Mouse (Mus musculus) T-helper 2 cell (primary cell): ENCODE data around the gene Gm3264.
"Not testable (repeated sequence)": the region's sequence is repeated elsewhere in the genome, so short reads cannot be mapped to it uniquely, and the experiment has no call there.

Experiments used
- in situ Hi-C: fragments of 300-600 bp; cut with MboI, MseI; formaldehyde crosslinking; loops from one replicate; pipeline ENCODE4 v1.15.1; 2025; ENCODE audit warnings: high pct_unique_total_duplicates

The Gm3264 gene

DNA sequence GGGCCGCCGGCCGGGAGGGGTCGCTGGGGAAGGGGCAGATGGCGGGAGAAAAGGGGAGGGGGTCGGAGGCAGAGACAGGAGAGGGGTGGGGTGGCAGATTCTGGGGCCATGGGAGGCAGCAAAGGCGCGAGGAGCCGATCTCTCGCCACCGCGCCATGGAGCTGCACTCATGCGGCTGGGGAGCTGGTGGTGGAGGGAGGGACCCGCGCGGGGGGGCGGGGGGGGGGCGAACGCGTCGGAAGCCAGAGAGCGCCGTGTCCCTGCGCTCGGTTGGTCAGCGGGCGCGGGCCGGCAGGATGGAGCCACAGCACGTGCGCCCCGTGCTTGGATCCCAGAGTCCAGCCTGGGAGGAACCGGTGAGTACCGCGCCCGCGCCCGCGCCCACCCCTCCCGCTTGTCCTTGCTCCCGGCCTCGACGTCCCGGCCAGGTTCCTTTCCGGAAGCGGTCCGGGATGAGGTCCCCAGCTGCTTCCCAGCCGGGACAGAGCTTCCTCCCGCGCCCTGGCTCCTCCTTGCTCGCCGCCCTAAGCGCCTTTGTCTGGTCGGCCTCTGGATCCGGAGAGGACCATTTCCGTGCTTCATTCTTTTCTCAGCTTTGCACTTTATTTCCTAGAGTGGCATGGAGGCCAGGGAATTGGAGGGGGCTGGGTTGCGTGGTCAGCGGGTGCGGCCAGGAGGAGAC, at the start of gene Gm3264:
TSS of gene Gm3264 (plus strand) at position 278 of the 682 bp plus-strand sequence.
- in situ Hi-C loops, result not testable (repeated sequence)

DNA sequence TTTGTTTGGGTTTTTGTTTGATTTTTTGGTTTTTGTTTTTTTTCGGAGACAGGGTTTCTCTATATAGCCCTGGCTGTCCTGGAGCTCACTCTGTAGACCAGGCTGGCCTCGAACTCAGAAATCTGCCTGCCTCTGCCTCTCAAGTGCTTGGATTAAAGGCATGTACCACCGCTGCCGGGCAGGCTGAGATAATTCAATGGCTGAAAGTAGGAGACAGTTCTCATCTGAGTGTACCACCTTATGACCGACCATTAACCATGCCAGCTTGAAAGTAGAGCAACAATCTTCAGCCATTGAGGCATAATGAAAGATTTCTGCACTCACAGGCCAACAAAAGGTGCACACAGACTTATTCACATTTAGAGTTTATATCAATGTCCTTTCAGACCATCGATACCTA, 49.0 kb upstream of the Gm3264 start:
- in situ Hi-C loops, result loop anchor here (5.0 to 25.0 kb wide), 2 partner anchors 419 to 1666 kb away; partner anchors contain the start of gene Gm3159

DNA sequence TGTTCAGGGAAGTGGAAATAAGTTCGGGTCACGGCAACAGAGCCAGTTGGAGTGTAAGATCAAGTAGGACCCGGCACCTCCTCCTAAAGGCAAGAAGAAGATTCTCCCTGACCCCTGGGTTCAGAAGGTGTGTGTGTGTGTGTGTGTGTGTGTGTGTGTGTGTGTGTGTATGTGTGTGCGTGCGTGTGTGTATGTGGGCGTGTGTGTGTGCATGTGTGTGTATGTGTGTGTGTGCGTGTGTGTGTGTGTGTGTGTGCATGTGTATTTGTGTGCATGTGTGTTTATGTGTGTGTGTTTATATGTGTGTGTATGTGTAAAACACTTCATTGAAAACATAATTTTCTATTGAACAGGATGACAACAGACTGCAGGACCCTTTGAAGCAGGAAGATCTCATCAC, 33.4 kb upstream of the Gm3264 start:
- in situ Hi-C loops, result loop anchor here (25.0 kb wide), 1 partner anchor 435 kb away; the partner anchor contains the start of gene Gm3159

DNA sequence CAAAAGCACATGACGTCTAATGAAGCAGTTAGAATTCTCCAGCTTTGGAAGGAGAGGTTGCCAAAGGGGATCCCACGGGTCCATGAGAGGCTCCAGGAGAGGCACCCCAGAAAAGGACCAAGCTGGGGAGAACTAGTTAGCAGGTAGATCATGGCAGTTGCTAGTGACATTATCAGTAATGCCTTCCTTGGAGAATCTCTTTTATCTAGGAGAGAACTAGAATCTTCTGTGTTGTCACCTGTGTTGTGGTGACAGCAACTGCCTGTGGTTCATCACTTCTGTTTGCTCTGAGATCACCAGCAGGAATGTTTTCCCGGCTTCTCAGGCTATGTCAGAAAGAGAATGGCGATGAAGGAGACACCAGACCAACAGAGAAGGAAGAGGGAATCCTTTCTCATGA, 17.6 kb upstream of the Gm3264 start, which contains the start of gene Gm3269:
TSS of gene Gm3269 (plus strand) at position 301 of the 400 bp plus-strand sequence.
- in situ Hi-C loops, result loop anchor here (10.0 kb wide), 1 partner anchor 1617 kb away; no protein-coding TSS in a partner anchor

DNA sequence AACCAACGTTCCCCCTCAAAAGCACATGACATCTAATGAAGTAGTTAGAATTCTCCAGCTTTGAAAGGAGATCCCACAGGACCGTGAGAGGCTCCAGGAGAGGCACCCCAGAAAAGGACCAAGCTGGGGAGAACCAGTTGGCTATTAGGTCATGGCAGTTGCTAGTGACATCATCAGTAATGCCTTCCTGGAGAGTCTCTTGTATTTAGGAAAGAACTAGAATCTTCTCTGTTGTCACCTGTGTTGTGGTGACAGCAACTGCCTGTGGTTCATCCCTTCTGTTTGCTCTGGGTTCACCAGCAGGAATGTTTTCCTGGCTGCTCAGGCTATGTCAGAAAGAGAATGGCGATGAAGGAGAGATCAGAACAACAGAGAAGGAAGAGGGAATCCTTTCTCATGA, 36.7 kb downstream of the Gm3264 start, which contains the start of gene Gm3278:
TSS of gene Gm3278 (plus strand) at position 301 of the 400 bp plus-strand sequence.
- in situ Hi-C loops, result not testable (repeated sequence)
